Mouse (Mus musculus) megakaryocyte, embryonic 14.5 days (primary cell): ENCODE measurements around the gene Zscan2.

Source experiments
- FLI1 ChIP-seq: IDR thresholded peaks from 2 replicates; pipeline ENCODE4 v1.6.1; 2012; ENCODE audit warnings: low read length, inconsistent platforms, mixed read lengths
- GATA1 ChIP-seq: IDR thresholded peaks from 3 replicates; pipeline ENCODE4 v1.6.1; 2012; ENCODE audit warnings: mixed read lengths, low read length, inconsistent platforms, borderline replicate concordance

GRCm38 (mm10) chr7:80840241-80840640 is 20.5 kb upstream of the Zscan2 start:
- TF ChIP-seq FLI1 (no peak), GATA1 (no peak)
